Mouse (Mus musculus) kidney, adult 2 months (tissue): ENCODE measurements around the gene Jakmip3.

ENCODE experiments used
- CTCF ChIP-seq: fragments of 200-500 bp; conservative IDR thresholded peaks from 2 replicates; pipeline ENCODE4 v1.5.1; 2011; ENCODE audit warnings: low read depth, mild to moderate bottlenecking, control low read depth, low read length, moderate library complexity, mixed read lengths; ENCODE audit not compliant: insufficient read depth, insufficient read length
- POLR2A ChIP-seq: fragments of 200-500 bp; IDR thresholded peaks from one replicate; pipeline ENCODE4 v1.6.1; 2011; ENCODE audit warnings: low read depth, low read length, control low read depth

GRCm38 (mm10) chr7:139087801-139088200 is 147.3 kb downstream of the Jakmip3 start:
- TF ChIP-seq POLR2A (no peak), CTCF (no peak)
